Mouse (Mus musculus) thymus, adult 2 months (tissue): Measurements from ENCODE around the gene Ccl22.

ENCODE experiments used
- CTCF ChIP-seq: fragments of 200-500 bp; IDR thresholded peaks from 2 replicates; pipeline ENCODE4 v1.5.1; 2012; ENCODE audit warnings: mild to moderate bottlenecking, control low read depth, low read length, moderate library complexity, borderline replicate concordance; ENCODE audit not compliant: control insufficient read depth, poor library complexity, insufficient read depth; ENCODE audit errors: extremely low read depth
- POLR2A ChIP-seq: fragments of 200-500 bp; IDR thresholded peaks from 2 replicates; pipeline ENCODE4 v1.6.1; 2012; ENCODE audit warnings: mild to moderate bottlenecking, low read length, control low read depth, moderate library complexity; ENCODE audit not compliant: control insufficient read depth, poor library complexity, insufficient read depth; ENCODE audit errors: extremely low read depth

DNA sequence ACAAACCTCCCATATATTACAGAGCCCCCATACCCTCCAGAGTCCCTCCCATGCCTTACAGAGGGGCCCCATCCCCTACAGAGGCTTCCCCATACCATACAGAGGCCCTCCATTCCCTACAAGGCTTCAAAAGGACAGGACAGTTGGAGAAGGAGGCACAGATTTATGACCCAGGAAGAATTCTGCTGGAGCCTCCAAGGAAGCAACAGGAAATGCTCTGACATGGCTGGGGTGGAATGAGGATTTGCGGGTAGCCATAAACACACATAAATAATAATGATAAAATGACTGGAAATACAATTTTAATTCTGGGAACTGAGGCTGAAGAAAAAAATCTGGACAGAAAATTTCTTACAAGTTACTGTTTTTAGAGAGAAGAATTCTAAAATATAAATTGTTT, 28.5 kb upstream of the Ccl22 start:
- no peak for TF ChIP-seq POLR2A
- TF ChIP-seq CTCF, result no peak
